Mouse (Mus musculus) ovary, postnatal 10 days (tissue): ENCODE results near the gene Slc6a19.
"Not testable (repeated sequence)": the region's sequence is repeated elsewhere in the genome, so short reads cannot be mapped to it uniquely, and the experiment has no call there.

ENCODE experiments used
- DNase-seq: peaks from one replicate; pipeline ENCODE4 v3.0.0; 2022; ENCODE audit warnings: low spot score

The Slc6a19 gene

GRCm38 (mm10) chr13:73704694-73705325 lies at the start of gene Slc6a19:
Gene Slc6a19, minus strand, starts transcription at chr13:73704865.
- DNase-seq, result no peak

DNA sequence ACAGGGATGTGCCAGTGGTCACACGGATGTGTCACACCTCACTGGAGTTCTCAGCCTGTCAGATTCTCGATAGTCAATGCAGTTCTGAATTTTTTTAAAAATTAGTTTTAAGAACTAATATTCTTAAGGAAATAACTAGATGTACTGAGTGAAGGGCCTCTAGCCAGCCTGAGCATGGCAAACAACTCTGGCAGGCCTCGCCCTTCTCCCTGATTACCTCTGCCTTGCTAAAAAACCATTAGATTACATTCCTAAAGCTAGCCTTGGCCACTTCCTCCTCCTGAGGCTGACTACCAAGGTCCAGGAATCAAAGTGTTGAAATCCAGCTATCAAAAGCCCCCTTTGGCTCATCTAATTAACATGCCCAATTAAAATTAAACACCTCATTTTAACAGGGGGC lies 46.6 kb upstream of the Slc6a19 start:
- DNase-seq, result no peak

GRCm38 (mm10) chr13:73750435-73750834 lies 45.8 kb upstream of the Slc6a19 start:
- no peak for DNase-seq

- no peak for DNase-seq
These were observed 44.2 kb upstream of the Slc6a19 start for GRCm38 (mm10) chr13:73748663-73749440.

- DNase-seq, result no peak
These were observed 39.0 kb upstream of the Slc6a19 start for GRCm38 (mm10) chr13:73743662-73744061.

DNA sequence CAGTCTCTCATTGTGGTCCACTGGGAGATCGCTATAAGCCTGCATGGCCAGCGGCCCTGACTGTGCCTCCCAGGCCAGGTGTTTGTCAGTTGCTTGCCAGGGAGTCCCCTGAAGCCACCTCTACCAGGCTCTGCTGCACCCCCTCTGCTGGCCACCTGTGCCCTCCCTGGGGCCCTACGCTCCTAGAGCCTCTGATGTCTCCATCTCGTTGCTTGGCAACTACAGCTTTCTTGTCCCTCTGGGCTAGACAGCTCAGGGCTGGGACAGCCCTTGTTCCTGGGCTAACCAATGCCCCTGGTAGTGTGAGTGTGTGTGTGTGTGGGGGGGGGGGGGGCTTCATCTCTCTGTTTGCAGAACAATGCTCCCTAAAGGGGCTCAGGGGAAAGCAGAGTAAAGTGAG lies 38.3 kb upstream of the Slc6a19 start:
- DNase-seq, result no peak

GRCm38 (mm10) chr13:73740399-73740944 lies 35.8 kb upstream of the Slc6a19 start:
- DNase-seq, result not testable (repeated sequence)

- DNase-seq, result no peak
These were observed 32.3 kb upstream of the Slc6a19 start for GRCm38 (mm10) chr13:73736943-73737342.

DNA sequence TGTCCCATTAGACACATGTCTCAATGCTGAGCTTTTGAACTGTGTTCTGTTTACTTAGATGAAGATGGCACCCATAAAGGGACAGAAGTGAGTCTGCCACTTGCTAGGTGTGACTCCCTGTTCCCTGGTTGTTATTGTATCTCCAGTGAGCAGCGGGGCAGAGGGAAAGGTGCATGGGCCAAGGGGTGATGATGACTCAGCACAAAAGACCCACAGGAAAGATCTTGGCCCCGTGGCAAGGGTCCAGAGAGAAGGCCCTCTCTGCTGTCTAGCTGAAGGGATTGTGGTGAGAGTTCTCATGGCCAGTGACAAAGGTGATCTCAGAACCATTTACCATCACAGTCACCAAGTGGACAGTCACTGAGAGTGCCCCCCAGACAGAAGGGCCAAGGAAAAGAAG lies 31.3 kb upstream of the Slc6a19 start:
- DNase-seq, result no peak

DNA sequence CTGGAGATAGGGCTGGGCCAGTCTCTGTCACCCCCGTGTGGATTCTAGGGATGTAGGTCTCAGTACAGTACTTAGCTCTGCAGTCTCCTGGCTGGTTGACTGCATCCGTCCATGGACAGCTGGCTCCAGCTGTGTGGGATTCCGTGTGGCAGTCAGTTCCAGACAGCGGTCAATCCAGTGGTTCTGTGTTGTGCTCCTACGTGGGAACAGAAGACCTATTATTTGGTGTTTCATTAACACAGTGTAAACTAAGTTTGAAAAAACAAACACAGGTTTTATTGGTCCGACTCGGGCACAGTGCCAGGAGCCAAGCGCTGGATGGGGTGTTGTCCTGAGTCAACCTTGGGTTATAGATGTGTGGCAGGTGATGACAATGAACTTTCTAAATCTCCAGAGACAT lies 30.6 kb upstream of the Slc6a19 start:
- no peak for DNase-seq

- DNase-seq, result no peak
These were observed 29.7 kb upstream of the Slc6a19 start for GRCm38 (mm10) chr13:73734379-73734778.

DNA sequence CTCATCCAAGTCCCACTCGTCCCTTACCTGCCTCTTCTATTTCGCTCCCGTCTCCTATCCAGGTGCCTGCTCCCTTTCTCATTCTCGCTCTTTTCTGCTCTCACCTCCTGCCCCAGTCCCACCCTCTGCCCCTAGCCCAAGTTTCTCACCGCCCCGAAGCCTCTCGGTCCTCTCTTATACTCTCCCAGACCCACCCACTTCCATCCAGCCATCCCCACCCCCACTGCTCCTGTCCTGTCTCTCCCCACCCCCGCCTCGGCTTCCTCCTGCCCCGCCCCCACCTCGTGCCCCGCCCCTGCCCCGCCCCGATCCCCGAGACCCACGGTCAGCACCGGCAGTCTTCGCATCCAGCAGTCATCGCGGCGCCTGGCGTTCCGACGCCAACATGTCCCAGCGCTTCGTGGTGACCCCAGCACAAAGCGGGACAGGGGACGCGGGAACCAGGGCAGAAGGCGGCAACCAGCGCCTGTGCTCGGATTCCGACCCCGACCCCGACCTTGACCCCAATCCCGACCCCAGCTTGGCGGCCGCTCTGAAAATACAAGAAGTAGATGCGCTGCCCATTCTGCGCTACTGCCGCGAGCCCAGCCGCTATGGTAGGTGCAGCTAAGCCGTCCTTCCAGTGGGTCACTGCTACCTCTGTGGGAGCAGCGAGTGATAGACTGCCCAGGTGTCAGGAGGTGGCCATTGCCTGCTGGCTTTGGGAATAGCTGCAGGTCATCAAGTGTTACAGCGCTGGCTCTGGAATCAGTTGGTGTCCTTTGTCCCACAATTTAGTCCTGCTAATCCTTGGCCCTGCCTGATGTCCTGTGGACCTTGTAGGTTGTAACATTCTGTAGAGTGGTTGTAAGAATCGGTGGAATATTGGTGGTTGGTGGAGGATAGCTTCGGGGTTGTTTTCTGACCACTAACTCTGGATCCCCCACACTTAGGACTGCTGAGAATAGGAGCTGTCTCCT lies 28.4 kb upstream of the Slc6a19 start, which contains the start of gene Slc12a7:
Slc12a7 (plus strand) TSS at position 353 of the 959 bp plus-strand sequence.
- no peak for DNase-seq

DNA sequence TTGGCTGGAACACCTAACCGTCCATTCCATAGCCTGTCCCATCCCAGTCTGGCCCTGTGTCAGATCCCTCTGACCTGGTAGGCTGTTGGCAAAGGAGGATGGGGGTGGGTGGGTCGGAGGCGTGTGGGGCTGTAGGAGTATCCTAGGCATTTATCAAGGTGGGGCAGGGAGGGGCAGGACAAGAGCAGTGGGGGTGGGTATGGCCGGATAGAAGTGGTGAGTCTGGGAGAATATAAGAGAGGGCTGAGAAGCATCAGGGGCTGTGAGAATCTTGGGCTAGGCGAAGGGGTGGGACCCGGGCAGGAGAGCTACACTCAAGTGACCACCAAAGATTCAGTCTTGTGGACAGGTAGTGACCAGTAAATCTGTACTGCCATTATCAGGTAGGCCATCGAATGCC lies 27.6 kb upstream of the Slc6a19 start:
- DNase-seq, result no peak

DNA sequence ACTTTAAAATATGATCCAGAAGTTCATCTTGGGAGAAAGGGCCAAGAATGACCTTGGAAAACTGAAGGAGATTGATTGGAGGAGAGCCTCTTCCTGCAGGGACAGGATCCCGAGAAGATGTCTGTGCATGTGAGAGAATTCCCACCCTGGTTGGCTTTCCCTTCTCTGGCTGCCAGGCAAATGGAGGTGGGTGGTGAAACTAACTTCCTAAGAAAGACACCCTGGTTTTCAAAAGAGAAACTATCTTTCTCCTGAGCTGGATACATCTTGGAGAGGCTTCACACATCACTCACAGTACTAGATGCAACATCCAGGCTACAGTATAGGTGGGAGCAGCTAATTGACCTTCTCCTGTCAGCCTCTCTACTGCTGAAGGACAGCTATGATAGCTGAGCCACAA lies 26.2 kb upstream of the Slc6a19 start:
- DNase-seq, result no peak

GRCm38 (mm10) chr13:73728633-73729032 lies 24.0 kb upstream of the Slc6a19 start:
- no peak for DNase-seq

- no peak for DNase-seq
These were observed 23.0 kb upstream of the Slc6a19 start for GRCm38 (mm10) chr13:73727621-73728025.

DNA sequence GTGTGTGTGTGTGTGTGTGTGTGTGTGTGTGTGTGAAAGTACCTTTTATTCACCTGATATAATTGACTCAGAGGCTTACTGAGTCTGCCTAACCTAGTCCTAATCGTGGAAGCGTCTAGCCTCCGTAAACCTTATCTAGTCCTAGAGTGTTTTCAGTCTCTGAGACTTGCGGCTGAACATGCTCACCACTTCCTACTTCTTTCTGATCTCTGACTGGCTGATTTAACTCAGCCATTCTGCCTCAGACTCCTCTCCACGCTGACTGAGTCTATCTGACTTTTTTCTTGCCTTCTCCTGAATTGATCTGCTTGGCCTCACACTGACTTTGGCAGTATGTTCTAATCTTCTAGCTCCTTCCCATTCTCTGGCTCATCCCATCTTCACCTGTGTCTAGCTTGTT lies 20.6 kb upstream of the Slc6a19 start:
- DNase-seq, result no peak

GRCm38 (mm10) chr13:73723081-73723668 lies 18.5 kb upstream of the Slc6a19 start:
- DNase-seq, result no peak

DNA sequence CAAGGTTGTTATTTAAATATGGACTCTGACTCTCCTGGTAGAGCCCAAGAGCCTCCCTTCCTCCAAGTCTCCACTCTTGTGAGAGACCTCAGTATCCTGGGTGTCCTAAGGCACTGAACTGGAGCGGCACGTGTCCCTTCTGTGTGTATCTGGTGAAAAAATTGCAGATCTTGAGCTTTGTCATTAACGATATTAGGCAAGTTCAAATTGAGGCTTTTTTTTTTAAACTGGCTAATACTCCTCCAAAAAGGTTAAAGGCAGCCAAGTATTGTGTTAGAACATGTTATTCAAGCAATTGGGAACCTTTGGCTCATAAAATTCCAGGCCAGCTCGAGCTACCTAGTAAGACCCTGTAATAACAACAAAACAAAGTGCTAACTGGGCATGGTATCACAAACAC lies 15.6 kb upstream of the Slc6a19 start:
- no peak for DNase-seq

GRCm38 (mm10) chr13:73718225-73718624 lies 13.6 kb upstream of the Slc6a19 start:
- DNase-seq, result peak; percentile 76

- DNase-seq, result no peak
These were observed 9.4 kb upstream of the Slc6a19 start for GRCm38 (mm10) chr13:73714020-73714419.

GRCm38 (mm10) chr13:73713204-73713603 lies 8.5 kb upstream of the Slc6a19 start:
- no peak for DNase-seq
